Mouse (Mus musculus): Measurements from ENCODE around the gene Gcn1l1. TPM values are rescaled to one million over a fixed set of nuclear protein-coding genes. Genes with fewer than 3 reads are reported as not detected.

Gene Gcn1l1
- polyA plus RNA-seq, 1 experiment from 2014 or later, result 62.4 TPM

- 75% methylated on average over 7 of the region's 7 CpGs for WGBS
- Histone ChIP-seq H3K4me3 (ENCODE audit: low read depth, low read length) (no peak overlapping the region), H3K27me3 (ENCODE audit: control insufficient read depth, insufficient read depth, low read length) (no peaks in the 10 kb centered on the region), H3K9me3 (ENCODE audit: control insufficient read depth, low read length) (no peaks in the 10 kb centered on the region), H3K27ac (ENCODE audit: low read depth, low read length) (peak overlapping the region; percentile 6; the same call in 1 of the 2 replicates), H3K9ac (ENCODE audit: low read length) (no peak overlapping the region; the same call in 1 of the 2 replicates), H3K4me2 (ENCODE audit: low read depth, low read length, severe bottlenecking) (no peak overlapping the region), H3K4me1 (replicated peaks; ENCODE audit: control insufficient read depth, insufficient read depth, low read length) (peaks cover 11% of the 10 kb centered on the region; the same call in 1 of the 2 replicates), H3K36me3 (ENCODE audit: control insufficient read depth, insufficient read depth, low read length) (no peaks in the 10 kb centered on the region)
- no peak for ATAC-seq (replicated peaks; ENCODE audit: low FRiP score)
- no peak for DNase-seq (ENCODE audit: low spot score)
Observed at GRCm38 (mm10) chr5:115529742-115530446, 35.2 kb upstream of the Gcn1l1 start.

DNA sequence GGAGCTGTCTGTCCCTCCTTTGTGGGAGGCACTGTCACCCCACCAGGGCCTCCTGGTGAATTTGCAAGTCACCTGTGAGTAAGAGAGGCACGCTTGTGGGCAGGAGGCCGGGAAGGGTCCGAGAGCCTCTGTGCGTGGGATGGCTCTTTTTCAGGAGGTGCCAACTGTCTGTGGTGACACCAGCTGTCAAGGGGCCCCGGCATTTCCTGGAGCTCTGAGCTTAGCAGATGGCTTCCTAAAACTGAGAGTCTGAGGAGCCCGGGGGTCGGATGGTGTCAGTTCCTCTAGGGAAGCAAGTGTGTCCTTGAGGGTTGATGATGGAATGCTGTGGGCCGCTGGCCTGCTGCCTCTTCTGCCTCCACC lies 34.6 kb upstream of the Gcn1l1 start:
- Histone ChIP-seq H3K36me3 (ENCODE audit: control insufficient read depth, insufficient read depth, low read length) (no peaks in the 10 kb centered on the region), H3K27ac (ENCODE audit: low read depth, low read length) (no peak overlapping the region), H3K4me1 (replicated peaks; ENCODE audit: control insufficient read depth, insufficient read depth, low read length) (peaks cover 11% of the 10 kb centered on the region; the same call in 1 of the 2 replicates), H3K4me3 (ENCODE audit: low read depth, low read length) (no peak overlapping the region), H3K9ac (ENCODE audit: low read length) (no peak overlapping the region), H3K27me3 (ENCODE audit: control insufficient read depth, insufficient read depth, low read length) (no peaks in the 10 kb centered on the region), H3K9me3 (ENCODE audit: control insufficient read depth, low read length) (no peaks in the 10 kb centered on the region), H3K4me2 (ENCODE audit: low read depth, low read length, severe bottlenecking) (no peak overlapping the region)
- ATAC-seq (replicated peaks; ENCODE audit: low FRiP score), result no peak
- WGBS, result 78% methylated on average over 8 of the region's 8 CpGs
- DNase-seq (ENCODE audit: low spot score), result no peak

DNA sequence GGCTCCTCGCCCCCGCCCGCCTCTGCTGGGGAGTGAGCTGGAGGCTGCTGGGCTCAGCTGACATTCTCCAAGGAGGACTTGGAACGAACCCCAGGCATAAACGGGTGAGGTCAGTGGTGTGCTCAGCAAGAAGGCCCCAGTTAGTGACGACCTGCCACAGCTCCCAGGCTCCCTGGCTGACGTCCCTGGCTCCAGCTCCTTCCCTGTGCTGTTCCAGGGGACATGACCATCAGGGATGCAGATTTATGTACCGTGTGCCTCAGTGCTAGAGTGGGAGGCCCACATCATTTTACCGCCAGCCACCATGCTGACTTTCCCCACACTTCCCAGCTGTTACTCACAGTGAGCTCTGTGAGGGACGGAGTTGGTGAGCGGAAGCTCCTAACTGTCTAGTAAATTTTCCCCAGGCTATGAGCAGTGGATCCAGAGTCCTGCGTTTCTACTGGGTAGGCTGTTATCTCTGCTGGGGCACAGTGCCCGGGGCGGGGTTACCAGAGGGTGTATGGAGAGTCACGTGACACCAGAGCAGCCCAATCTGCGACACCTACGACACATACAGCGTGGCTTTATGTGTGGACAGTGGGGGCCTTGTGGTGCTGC lies 33.3 kb upstream of the Gcn1l1 start:
- H3K9ac ChIP-seq (ENCODE audit: low read length), result peak overlapping the region; percentile 3; the same call in 1 of the 2 replicates
- H3K27me3 ChIP-seq (ENCODE audit: control insufficient read depth, insufficient read depth, low read length), result no peaks in the 10 kb centered on the region
- ATAC-seq (replicated peaks; ENCODE audit: low FRiP score) (no peak), DNase-seq (ENCODE audit: low spot score) (no peak)
- 63% methylated on average over 18 of the region's 18 CpGs for WGBS
- H3K4me3 ChIP-seq (ENCODE audit: low read depth, low read length), result no peak overlapping the region
- H3K4me1 ChIP-seq (replicated peaks; ENCODE audit: control insufficient read depth, insufficient read depth, low read length), result peaks cover 11% of the 10 kb centered on the region; the same call in 1 of the 2 replicates
- no peaks in the 10 kb centered on the region for H3K9me3 ChIP-seq (ENCODE audit: control insufficient read depth, low read length)
- no peaks in the 10 kb centered on the region for H3K36me3 ChIP-seq (ENCODE audit: control insufficient read depth, insufficient read depth, low read length)
- no peak overlapping the region for H3K27ac ChIP-seq (ENCODE audit: low read depth, low read length)
- no peak overlapping the region for H3K4me2 ChIP-seq (ENCODE audit: low read depth, low read length, severe bottlenecking)

DNA sequence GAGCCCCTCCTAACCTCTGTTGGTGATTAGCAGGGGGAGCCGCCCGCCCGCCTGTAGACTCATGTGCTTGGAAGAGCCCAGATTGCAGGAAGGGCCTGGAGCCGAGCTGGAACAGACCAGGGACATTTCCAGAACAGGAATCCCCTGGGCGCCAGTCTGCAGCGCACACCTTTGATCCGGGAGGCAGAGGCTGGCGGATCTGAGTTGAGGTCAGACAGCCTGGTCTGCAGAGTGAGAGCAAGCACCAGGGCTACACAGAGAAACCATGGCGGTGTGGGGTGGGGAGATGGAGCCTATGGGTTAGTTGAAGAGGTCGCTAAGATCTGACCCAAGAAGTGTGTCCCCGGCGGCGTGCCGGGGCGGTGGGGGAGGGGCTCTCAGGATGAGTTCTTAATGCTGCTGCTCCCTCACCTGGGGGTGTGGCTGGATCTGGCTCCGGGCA lies 30.7 kb upstream of the Gcn1l1 start:
- Histone ChIP-seq H3K9ac (ENCODE audit: low read length) (peak overlapping the region; percentile 24), H3K4me1 (replicated peaks; ENCODE audit: control insufficient read depth, insufficient read depth, low read length) (peaks cover 16% of the 10 kb centered on the region; the same call in 1 of the 2 replicates), H3K4me3 (ENCODE audit: low read depth, low read length) (no peak overlapping the region), H3K4me2 (ENCODE audit: low read depth, low read length, severe bottlenecking) (no peak overlapping the region), H3K27me3 (ENCODE audit: control insufficient read depth, insufficient read depth, low read length) (no peaks in the 10 kb centered on the region), H3K27ac (ENCODE audit: low read depth, low read length) (no peak overlapping the region), H3K9me3 (ENCODE audit: control insufficient read depth, low read length) (no peaks in the 10 kb centered on the region), H3K36me3 (ENCODE audit: control insufficient read depth, insufficient read depth, low read length) (no peaks in the 10 kb centered on the region)
- no peak for DNase-seq (ENCODE audit: low spot score)
- ATAC-seq (replicated peaks; ENCODE audit: low FRiP score), result no peak
- WGBS, result 19% methylated on average over 16 of the region's 16 CpGs

DNA sequence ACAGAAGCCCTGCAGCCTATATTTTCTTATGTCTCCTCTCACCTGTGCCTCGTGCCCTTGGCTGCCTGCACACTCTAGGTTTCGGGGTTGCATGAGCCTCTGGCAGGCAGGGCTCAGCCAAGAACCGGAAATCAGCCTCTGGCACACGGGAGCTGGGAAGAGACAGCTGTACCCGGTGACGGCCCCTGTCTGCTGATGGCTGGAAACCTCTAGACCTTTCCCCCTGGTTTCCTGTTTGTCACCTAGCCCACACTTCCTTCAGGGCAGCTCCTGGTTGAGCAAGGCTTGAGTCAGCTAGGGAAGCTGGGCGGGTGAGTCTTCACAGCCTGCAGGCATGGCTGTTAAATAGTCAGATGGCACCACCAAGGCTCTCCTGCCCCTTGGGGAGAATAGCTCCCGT lies 30.2 kb upstream of the Gcn1l1 start:
- Histone ChIP-seq H3K4me3 (ENCODE audit: low read depth, low read length) (no peak overlapping the region), H3K27ac (ENCODE audit: low read depth, low read length) (no peak overlapping the region), H3K36me3 (ENCODE audit: control insufficient read depth, insufficient read depth, low read length) (no peaks in the 10 kb centered on the region), H3K4me1 (replicated peaks; ENCODE audit: control insufficient read depth, insufficient read depth, low read length) (peaks cover 16% of the 10 kb centered on the region; the same call in 1 of the 2 replicates), H3K9ac (ENCODE audit: low read length) (no peak overlapping the region; the same call in 1 of the 2 replicates), H3K27me3 (ENCODE audit: control insufficient read depth, insufficient read depth, low read length) (no peaks in the 10 kb centered on the region), H3K4me2 (ENCODE audit: low read depth, low read length, severe bottlenecking) (no peak overlapping the region), H3K9me3 (ENCODE audit: control insufficient read depth, low read length) (no peaks in the 10 kb centered on the region)
- 62% methylated on average over 8 of the region's 8 CpGs for WGBS
- ATAC-seq (replicated peaks; ENCODE audit: low FRiP score), result no peak
- DNase-seq (ENCODE audit: low spot score), result no peak

- no peak for DNase-seq (ENCODE audit: low spot score)
- 34% methylated on average over 7 of the region's 7 CpGs for WGBS
- no peak overlapping the region for H3K27ac ChIP-seq (ENCODE audit: low read depth, low read length)
Observed at GRCm38 (mm10) chr5:115535635-115536034, 29.4 kb upstream of the Gcn1l1 start.

DNA sequence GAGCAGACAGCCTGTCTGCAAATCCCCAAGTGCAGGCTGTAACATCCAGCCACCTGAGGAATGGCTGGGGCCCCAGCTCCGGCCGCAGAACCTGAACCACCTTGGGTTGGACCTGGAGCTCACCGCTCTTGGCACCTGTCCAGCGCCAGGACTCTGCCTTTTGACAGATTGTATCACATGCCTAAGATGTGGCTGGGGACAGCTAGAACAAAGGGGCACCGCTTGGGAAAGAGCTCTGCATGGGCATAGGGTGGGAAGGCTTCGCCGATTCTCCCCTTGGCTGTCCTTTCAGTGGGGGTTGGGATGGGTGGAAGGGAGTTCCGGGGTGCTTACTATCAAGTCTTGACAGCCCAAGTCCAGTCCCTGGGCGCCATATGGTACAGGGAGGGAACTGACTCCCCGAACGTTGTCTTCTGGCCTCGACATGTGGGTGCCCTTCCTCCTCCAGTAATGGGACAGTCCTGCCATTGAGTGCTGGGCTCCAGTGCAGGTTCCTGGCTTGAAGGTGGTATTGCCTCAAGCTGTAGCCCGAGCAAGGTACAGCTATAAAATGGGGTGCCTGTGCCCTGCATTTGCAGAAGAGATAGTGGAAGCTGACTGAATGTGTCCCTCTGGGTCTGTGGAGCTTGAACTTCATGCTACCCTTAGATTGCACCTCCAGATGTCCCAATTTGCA lies 26.9 kb upstream of the Gcn1l1 start:
- H3K27ac ChIP-seq (ENCODE audit: low read depth, low read length), result no peak overlapping the region
- 72% methylated on average over 13 of the region's 13 CpGs for WGBS
- H3K9ac ChIP-seq (ENCODE audit: low read length), result no peak overlapping the region; the same call in 1 of the 2 replicates
- DNase-seq (ENCODE audit: low spot score) (no peak), ATAC-seq (replicated peaks; ENCODE audit: low FRiP score) (no peak; the same call in 1 of the 2 replicates)
- H3K4me2 ChIP-seq (ENCODE audit: low read depth, low read length, severe bottlenecking), result no peak overlapping the region
- H3K9me3 ChIP-seq (ENCODE audit: control insufficient read depth, low read length), result no peaks in the 10 kb centered on the region
- H3K4me3 ChIP-seq (ENCODE audit: low read depth, low read length), result no peak overlapping the region
- no peaks in the 10 kb centered on the region for H3K27me3 ChIP-seq (ENCODE audit: control insufficient read depth, insufficient read depth, low read length)
- H3K36me3 ChIP-seq (ENCODE audit: control insufficient read depth, insufficient read depth, low read length), result no peaks in the 10 kb centered on the region
- peaks cover 11% of the 10 kb centered on the region; the same call in 1 of the 2 replicates for H3K4me1 ChIP-seq (replicated peaks; ENCODE audit: control insufficient read depth, insufficient read depth, low read length)

More at GRCm38 (mm10) chr5:115535635-115536034, 29.4 kb upstream of the Gcn1l1 start:
- H3K4me3 ChIP-seq (ENCODE audit: low read depth, low read length), result no peak overlapping the region
- no peaks in the 10 kb centered on the region for H3K36me3 ChIP-seq (ENCODE audit: control insufficient read depth, insufficient read depth, low read length)
- H3K4me2 ChIP-seq (ENCODE audit: low read depth, low read length, severe bottlenecking), result no peak overlapping the region
- H3K9me3 ChIP-seq (ENCODE audit: control insufficient read depth, low read length), result no peaks in the 10 kb centered on the region
- no peak for ATAC-seq (replicated peaks; ENCODE audit: low FRiP score)
- H3K4me1 ChIP-seq (replicated peaks; ENCODE audit: control insufficient read depth, insufficient read depth, low read length), result peaks cover 16% of the 10 kb centered on the region; the same call in 1 of the 2 replicates
- no peak overlapping the region for H3K9ac ChIP-seq (ENCODE audit: low read length)
- no peaks in the 10 kb centered on the region for H3K27me3 ChIP-seq (ENCODE audit: control insufficient read depth, insufficient read depth, low read length)

DNA sequence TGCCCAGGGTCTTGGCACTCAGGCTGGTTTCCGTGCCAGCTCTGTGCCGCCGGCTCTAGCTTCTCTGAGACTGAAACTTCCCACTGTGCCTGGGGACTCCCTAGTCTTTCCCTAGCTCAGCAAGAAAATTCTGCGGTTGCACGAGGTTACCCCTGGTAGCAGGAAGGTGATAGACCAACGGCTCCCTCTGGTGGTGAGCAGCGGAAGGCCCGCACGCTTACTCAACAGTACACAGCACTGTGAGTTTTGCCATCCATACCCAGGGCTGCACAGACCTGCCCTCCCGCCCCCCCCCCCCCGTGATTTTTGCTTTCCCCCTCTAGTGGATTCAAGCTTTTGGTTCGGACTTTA lies 26.4 kb upstream of the Gcn1l1 start:
- no peaks in the 10 kb centered on the region for H3K36me3 ChIP-seq (ENCODE audit: control insufficient read depth, insufficient read depth, low read length)
- no peak overlapping the region for H3K27ac ChIP-seq (ENCODE audit: low read depth, low read length)
- H3K9ac ChIP-seq (ENCODE audit: low read length), result no peak overlapping the region; the same call in 1 of the 2 replicates
- no peak overlapping the region for H3K4me2 ChIP-seq (ENCODE audit: low read depth, low read length, severe bottlenecking)
- WGBS, result 2% methylated on average over 12 of the region's 12 CpGs
- H3K9me3 ChIP-seq (ENCODE audit: control insufficient read depth, low read length), result no peaks in the 10 kb centered on the region
- H3K4me3 ChIP-seq (ENCODE audit: low read depth, low read length), result no peak overlapping the region
- peaks cover 11% of the 10 kb centered on the region; the same call in 1 of the 2 replicates for H3K4me1 ChIP-seq (replicated peaks; ENCODE audit: control insufficient read depth, insufficient read depth, low read length)
- no peaks in the 10 kb centered on the region for H3K27me3 ChIP-seq (ENCODE audit: control insufficient read depth, insufficient read depth, low read length)
- DNase-seq (ENCODE audit: low spot score) (peak; percentile 95), ATAC-seq (replicated peaks; ENCODE audit: low FRiP score) (peak; percentile 83)

Measured in forebrain, embryonic 11.5 days (tissue).